Mouse (Mus musculus) lung, adult 2 months (tissue): ENCODE measurements around the gene Lrmda. TPM values are rescaled to one million over a fixed set of nuclear protein-coding genes. Genes with fewer than 3 reads are reported as not detected.

Experiments used
- DNase-seq: peaks from one replicate; pipeline ENCODE4 v3.0.0; 2022
- H3K4me1 ChIP-seq: fragments of 200-500 bp; 2 replicates; pipeline ENCODE4 v1.6.1; 2011; ENCODE audit warnings: low read length; ENCODE audit not compliant: control insufficient read depth, insufficient read depth
- H3K4me3 ChIP-seq: fragments of 200-500 bp; replicated peaks from 2 replicates; pipeline ENCODE3; 2011; ENCODE audit warnings: low read depth, mild to moderate bottlenecking, control low read depth, low read length; ENCODE audit errors: extremely low read depth
- CTCF ChIP-seq: fragments of 200-500 bp; IDR thresholded peaks from 2 replicates; pipeline ENCODE4 v1.5.1; 2011; ENCODE audit warnings: mild to moderate bottlenecking, low read length, control low read depth; ENCODE audit not compliant: insufficient read depth
- POLR2A ChIP-seq: fragments of 200-500 bp; IDR thresholded peaks from 2 replicates; pipeline ENCODE4 v1.6.1; 2011; ENCODE audit warnings: low read depth, mild to moderate bottlenecking, control low read depth, low read length, borderline replicate concordance; ENCODE audit errors: extremely low read depth
- WGBS: fragments of 180-500 bp; shearing (Covaris S2); methylation state at CpG from one replicate; pipeline ENCODE4 v1.1.7; 2018; 5-methylcytosine and 5-hydroxymethylcytosine counted together
- polyA plus RNA-seq: library from polyadenylated mRNA; depleted of rRNA; stranded (reverse); fragments of >200 nt; gene quantifications from 2 replicates; pipeline ENCODE4 v1.2.3, GENCODE M21; 2012

Gene Lrmda
- polyA plus RNA-seq, 1 experiment: 1.8 TPM

DNA sequence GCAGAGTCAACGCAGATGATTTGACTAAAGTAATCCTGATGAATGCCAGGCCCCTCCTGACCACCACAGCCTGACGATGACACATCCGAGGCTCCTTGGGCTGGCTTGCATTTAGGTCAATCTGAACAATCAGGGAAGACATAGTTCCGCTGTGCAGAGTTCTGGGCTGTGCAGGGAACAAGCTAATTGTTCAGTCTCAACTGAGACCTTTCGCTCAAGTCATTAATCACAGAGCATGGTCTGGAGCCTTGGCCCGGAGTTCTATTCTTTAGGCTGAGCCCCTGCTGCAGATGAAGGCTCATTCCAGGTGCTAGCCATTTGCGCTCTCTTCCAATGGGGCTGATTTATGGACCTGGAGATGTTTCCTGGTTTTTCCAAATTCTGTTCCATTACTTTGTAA, 844.6 kb downstream of the Lrmda start:
- TF ChIP-seq POLR2A: no peak
- TF ChIP-seq CTCF: no peak
- WGBS: 81% methylated on average over 7 of the region's 7 CpGs
- DNase-seq: no peak

DNA sequence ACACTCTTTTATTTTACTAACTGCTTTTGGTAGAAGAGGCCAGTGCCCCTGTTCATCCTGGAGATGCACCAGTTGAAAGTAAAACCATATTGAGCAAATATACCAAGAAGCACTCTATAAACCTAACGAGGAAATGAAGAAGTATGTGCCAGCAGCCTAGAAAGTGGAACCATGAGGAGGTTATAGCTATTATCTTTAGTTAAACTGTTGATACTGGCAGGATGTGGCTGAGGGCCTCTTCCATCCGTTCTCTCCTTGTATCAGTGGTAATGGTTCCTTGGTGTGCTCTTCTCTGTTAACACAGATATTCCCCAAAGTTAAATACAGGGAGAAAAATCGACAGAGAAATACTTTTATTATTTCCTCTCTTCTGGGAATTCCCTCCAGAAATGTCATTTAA, 855.1 kb downstream of the Lrmda start:
- no peaks in the 10 kb centered on the region for H3K4me1 ChIP-seq
- no peak for DNase-seq
- 59% methylated on average over 3 of the region's 3 CpGs for WGBS
- no peak overlapping the region for H3K4me3 ChIP-seq
- TF ChIP-seq CTCF: no peak
- TF ChIP-seq POLR2A: no peak

More for the DNA sequence above, 844.6 kb downstream of the Lrmda start:
- H3K4me3 ChIP-seq: no peak overlapping the region
- H3K4me1 ChIP-seq: no peaks in the 10 kb centered on the region

DNA sequence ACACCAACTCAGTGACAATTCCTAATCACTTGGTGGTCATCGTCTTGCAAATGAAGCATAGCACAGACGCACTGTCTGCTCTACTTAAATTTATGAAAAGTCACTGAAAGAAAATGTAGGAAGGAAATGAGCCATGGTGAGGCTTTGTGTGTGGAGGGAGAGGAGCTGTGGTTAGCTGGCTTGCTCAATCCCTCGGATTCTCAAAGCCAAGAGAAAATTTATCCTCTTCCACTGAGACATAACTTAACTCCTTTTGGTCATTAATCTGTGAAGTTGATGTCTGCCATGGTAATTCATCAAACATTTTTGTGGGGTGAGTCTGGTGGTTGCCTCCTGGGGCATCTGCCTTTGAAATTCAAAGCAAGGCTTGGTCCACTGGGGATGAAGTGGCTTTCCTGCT, 867.7 kb downstream of the Lrmda start:
- no peak for TF ChIP-seq CTCF
- no peak for TF ChIP-seq POLR2A
- no peak for DNase-seq
- Histone ChIP-seq H3K4me1 (no peaks in the 10 kb centered on the region), H3K4me3 (no peak overlapping the region)
- WGBS: 65% methylated on average over 3 of the region's 3 CpGs

DNA sequence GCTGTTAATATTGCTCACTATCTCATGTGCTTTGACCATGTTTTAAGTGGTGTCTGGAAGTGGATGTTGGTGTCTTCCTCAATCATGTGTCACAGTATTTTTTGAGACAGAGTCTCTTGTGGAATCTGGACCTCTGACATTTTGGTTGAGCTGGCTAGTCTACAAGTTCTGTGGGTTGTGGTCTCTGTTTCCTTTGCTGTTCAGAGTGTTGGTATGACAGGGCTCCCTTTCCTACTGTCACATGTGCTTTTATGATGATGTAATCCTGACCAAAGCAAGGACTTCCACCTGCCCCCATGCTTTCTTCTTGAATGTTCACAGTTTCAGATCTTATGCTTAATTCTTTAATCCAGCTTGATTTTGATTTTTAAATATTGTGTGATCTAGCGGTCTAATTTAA, 879.8 kb downstream of the Lrmda start:
- H3K4me1 ChIP-seq: no peaks in the 10 kb centered on the region
- H3K4me3 ChIP-seq: no peak overlapping the region
- 95% methylated on average over 1 of the region's 1 CpGs for WGBS
- no peak for DNase-seq
- TF ChIP-seq POLR2A: no peak

DNA sequence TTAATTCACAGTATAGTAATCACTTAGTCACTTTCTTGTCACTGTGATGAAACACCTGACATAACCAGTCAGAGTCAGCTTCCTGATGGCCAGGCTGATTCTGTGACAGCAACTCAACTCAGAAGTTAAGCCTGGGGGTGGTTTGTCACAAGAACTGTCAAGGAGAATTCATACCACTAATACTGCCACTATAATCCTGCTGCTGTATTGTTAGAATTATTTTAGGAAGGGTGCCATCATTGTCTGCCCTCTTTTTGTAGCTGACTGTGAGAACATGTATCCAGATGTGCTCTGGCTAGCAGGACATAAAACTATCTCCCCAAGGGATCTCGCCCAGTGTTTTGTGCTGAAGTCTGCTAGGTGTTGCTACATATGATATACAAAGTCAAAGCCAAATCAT, 882.6 kb downstream of the Lrmda start:
- no peak for DNase-seq
- WGBS: 86% methylated on average over 1 of the region's 1 CpGs
- Histone ChIP-seq H3K4me1 (no peaks in the 10 kb centered on the region), H3K4me3 (no peak overlapping the region)
- TF ChIP-seq POLR2A (no peak), CTCF (no peak)

DNA sequence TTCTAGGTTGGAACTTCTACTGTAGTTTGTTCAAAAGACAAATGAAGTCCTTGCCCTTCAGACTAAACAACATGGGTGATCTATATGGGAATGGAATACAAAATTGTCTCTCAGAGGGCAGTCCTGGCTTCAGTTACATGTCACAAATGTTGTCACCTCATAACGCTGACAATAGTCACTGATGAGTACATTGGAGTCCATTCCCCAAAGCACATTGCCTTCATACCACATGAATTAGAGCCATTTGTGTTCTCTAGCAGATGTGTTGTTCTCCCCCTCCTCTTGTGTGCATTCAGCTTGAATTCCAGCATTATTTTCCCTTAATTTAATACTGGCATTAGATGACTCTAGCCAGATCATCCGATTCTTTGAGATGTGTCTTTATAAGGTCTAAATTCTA, 883.4 kb downstream of the Lrmda start:
- H3K4me3 ChIP-seq: no peak overlapping the region
- DNase-seq: no peak
- 95% methylated on average over 2 of the region's 2 CpGs for WGBS
- H3K4me1 ChIP-seq: no peaks in the 10 kb centered on the region
- TF ChIP-seq CTCF (no peak), POLR2A (no peak)

DNA sequence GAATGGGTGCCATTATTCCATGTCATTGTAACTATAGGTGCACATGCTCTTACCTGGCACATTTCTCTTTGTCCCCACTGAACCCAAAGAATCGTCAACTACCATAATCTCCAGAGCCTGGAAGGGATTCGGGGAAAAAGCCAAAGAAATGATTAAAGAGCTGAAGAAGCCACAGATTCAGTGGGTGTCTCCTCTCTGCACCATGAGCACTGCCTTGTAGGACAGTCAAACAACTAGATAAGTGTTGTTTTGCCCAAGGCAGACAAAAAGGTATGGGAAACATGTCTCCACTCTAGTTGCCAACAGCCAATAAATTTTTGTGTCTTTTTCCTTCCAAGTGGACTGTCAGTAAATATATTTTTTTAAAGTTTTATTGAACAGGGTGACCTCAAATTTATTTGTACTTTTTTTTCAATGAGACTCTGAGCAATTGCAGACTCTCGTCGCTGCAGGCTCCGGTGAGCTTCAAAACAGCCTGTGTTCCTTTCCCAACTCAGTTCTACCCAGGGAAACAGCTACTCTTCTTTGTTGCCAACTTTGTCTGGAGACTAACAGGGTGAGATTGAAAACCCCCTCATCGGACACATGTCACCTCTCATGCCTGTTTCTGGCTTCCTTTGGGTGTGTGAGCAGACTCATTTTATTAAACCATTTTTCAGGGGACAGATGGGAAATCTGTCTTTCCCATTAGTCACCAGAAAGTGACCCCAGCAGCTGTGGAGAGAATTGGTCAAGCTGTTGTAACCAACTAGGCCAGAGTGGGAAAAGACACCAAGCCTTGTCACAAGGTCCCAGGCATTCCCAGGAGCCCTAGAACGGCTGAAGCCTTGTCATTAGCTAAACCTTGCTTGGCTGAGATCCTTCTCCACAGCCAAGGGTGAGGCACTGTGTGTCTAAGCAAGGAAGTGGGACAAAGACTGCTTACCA, 886.5 kb downstream of the Lrmda start:
- peak; percentile 5 for DNase-seq
- H3K4me1 ChIP-seq: no peaks in the 10 kb centered on the region
- TF ChIP-seq CTCF (no peak), POLR2A (no peak)
- WGBS: 64% methylated on average over 7 of the region's 7 CpGs
- H3K4me3 ChIP-seq: no peak overlapping the region

DNA sequence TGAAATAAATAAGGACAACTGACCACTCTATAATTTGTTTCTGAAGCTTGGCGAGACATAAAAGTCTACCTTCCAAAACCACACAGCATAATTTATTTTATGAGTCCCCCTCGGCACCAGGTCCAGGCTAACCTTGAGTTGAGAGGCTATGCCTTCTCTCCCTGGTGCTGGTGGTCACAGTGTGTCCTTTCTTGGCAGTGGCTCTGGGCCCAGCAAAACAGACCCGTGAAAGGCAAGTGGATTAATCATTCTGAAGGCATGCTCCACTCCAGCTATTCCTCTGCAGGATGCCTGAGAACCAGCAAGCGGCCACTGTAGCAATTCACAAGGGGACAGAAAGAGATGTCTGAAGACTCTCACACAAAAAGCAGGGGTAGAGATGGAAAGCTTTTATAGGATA, 887.2 kb downstream of the Lrmda start:
- DNase-seq: no peak
- Histone ChIP-seq H3K4me3 (no peak overlapping the region), H3K4me1 (no peaks in the 10 kb centered on the region)
- TF ChIP-seq POLR2A (no peak), CTCF (no peak)
- 57% methylated on average over 4 of the region's 4 CpGs for WGBS

DNA sequence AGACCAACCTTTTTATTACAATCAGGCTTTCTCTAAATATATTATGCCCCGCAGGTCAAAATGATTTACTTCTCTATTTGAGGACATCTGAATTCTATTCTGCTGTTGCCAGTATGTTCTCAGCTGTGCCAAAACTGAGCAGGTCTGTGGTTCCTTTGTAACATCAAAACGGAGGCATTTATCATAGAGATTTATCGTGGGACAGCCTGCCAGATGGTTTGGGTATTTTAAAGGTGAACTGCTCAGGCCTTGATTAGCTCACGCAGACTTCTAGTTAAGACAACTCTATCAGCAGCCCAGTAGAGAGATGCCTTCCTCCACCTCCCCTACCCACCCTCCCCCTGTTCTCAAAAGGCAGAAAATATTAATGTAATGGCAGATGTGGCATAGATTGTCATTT, 887.7 kb downstream of the Lrmda start:
- TF ChIP-seq CTCF (no peak), POLR2A (no peak)
- no peaks in the 10 kb centered on the region for H3K4me1 ChIP-seq
- WGBS: 78% methylated on average over 4 of the region's 4 CpGs
- no peak overlapping the region for H3K4me3 ChIP-seq
- no peak for DNase-seq

DNA sequence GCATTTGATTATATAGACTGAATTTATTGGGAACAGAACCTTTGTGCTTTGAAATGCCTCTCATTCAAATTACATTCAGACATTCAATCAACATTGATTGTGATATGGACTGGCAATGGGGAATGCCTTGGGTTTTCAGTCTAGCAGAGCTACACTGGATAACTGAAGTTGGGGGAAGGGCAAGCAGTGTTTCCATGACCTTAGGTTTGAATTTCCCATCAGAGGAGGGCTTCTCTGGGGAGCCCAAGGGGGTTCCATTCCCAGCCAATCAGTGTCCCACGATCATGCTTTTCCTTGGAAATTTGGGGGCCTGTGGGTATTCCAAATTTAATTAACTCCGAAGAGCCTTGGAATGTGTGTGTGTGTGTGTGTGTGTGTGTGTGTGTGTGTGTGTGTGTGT, 888.5 kb downstream of the Lrmda start:
- 82% methylated on average over 2 of the region's 2 CpGs for WGBS
- TF ChIP-seq POLR2A: no peak
- TF ChIP-seq CTCF: no peak
- no peak overlapping the region for H3K4me3 ChIP-seq
- H3K4me1 ChIP-seq: no peaks in the 10 kb centered on the region
- no peak for DNase-seq
